Mouse (Mus musculus): ENCODE measurements around the gene Pmm1.

GRCm38 (mm10) chr15:81904939-81905338 lies 55.8 kb downstream of the Pmm1 start:
- peak; percentile 61; the same call in 1 of the 2 replicates for TF ChIP-seq CTCF (IDR thresholded peaks at IDR 0.05; ENCODE audit: low read depth, low read length)
- TF ChIP-seq POLR2A (IDR thresholded peaks at IDR 0.05; ENCODE audit: borderline replicate concordance, low read depth, low read length): no peak
